Mouse (Mus musculus) forebrain, embryonic 15.5 days (tissue): Measurements from ENCODE around the gene Mad2l2. TPM values are rescaled to one million over a fixed set of nuclear protein-coding genes. Genes with fewer than 3 reads are reported as not detected.

ENCODE experiments used
- ATAC-seq: fragments of 200-750 bp; cut with Nextera tagmentation; replicated peaks from 2 replicates; pipeline ENCODE4 v1.8.0; 2017; ENCODE audit warnings: mild to moderate bottlenecking, moderate TSS enrichment, moderate library complexity
- H3K27ac ChIP-seq: fragments of 300-500 bp; sonication (generic); replicated peaks from 2 replicates; pipeline ENCODE4 v1.5.1; 2015; ENCODE audit warnings: mild to moderate bottlenecking, inconsistent platforms
- H3K27me3 ChIP-seq: fragments of 300-500 bp; sonication (generic); 2 replicates; pipeline ENCODE4 v1.6.1; 2015; ENCODE audit warnings: inconsistent platforms
- H3K36me3 ChIP-seq: fragments of 300-500 bp; sonication (generic); 2 replicates; pipeline ENCODE4 v1.6.1; 2015; ENCODE audit warnings: mild to moderate bottlenecking, inconsistent platforms
- H3K4me1 ChIP-seq: fragments of 300-500 bp; sonication (generic); 2 replicates; pipeline ENCODE4 v1.6.1; 2015; ENCODE audit warnings: inconsistent platforms
- H3K4me2 ChIP-seq: fragments of 300-500 bp; sonication (generic); replicated peaks from 2 replicates; pipeline ENCODE4 v1.6.1; 2015; ENCODE audit warnings: mild to moderate bottlenecking, inconsistent platforms
- H3K4me3 ChIP-seq: fragments of 300-500 bp; sonication (generic); 2 replicates; pipeline ENCODE4 v1.5.1; 2015; ENCODE audit warnings: mild to moderate bottlenecking, inconsistent platforms
- H3K9ac ChIP-seq: fragments of 300-500 bp; sonication (generic); replicated peaks from 2 replicates; pipeline ENCODE4 v1.6.1; 2015; ENCODE audit warnings: mild to moderate bottlenecking, inconsistent platforms
- H3K9me3 ChIP-seq: fragments of 300-500 bp; sonication (generic); 2 replicates; pipeline ENCODE4 v1.6.1; 2016; ENCODE audit warnings: inconsistent platforms
- WGBS: fragments of 180-500 bp; shearing (Covaris S2); methylation state at CpG from one replicate; pipeline ENCODE4 v1.1.7; 2015; ENCODE audit warnings: mixed read lengths; 5-methylcytosine and 5-hydroxymethylcytosine counted together
- polyA plus RNA-seq: library from polyadenylated mRNA; unstranded; fragments of >200 nt; fragmentation: Nextera tagmentation; extraction: Ambion mirVana; gene quantifications from 2 replicates; pipeline ENCODE4 v1.2.1, GENCODE M21; 2015

The Mad2l2 gene
- polyA plus RNA-seq, 1 experiment from 2014 or later: 123 TPM

GRCm38 (mm10) chr4:148131497-148132081 is 1.4 kb downstream of the Mad2l2 start:
- Histone ChIP-seq H3K27me3 (no peaks in the 10 kb centered on the region), H3K9me3 (no peaks in the 10 kb centered on the region), H3K4me3 (peak overlapping the region; percentile 88), H3K4me1 (peaks cover 46% of the 10 kb centered on the region), H3K4me2 (peak overlapping the region; percentile 82), H3K27ac (peak overlapping the region; percentile 98), H3K9ac (peak overlapping the region; percentile 100), H3K36me3 (no peaks in the 10 kb centered on the region)
- under 1% methylated on average over 21 of the region's 21 CpGs for WGBS
- peak; percentile 46 for ATAC-seq

- peaks cover 28% of the 10 kb centered on the region for H3K4me1 ChIP-seq
- H3K9me3 ChIP-seq: no peaks in the 10 kb centered on the region
- H3K27me3 ChIP-seq: peaks cover 4% of the 10 kb centered on the region; the same call in 1 of the 2 replicates
- H3K4me2 ChIP-seq: no peak overlapping the region
- H3K4me3 ChIP-seq: no peak overlapping the region
- H3K9ac ChIP-seq: no peak overlapping the region
- H3K36me3 ChIP-seq: no peaks in the 10 kb centered on the region
- WGBS: 89% methylated on average over 8 of the region's 8 CpGs
- no peak for ATAC-seq
- H3K27ac ChIP-seq: no peak overlapping the region
Observed at GRCm38 (mm10) chr4:148134988-148135387, 4.8 kb downstream of the Mad2l2 start.

GRCm38 (mm10) chr4:148137503-148137902 is 7.3 kb downstream of the Mad2l2 start:
- H3K4me1 ChIP-seq: peaks cover 22% of the 10 kb centered on the region
- H3K4me3 ChIP-seq: no peak overlapping the region
- no peak overlapping the region for H3K27ac ChIP-seq
- H3K4me2 ChIP-seq: no peak overlapping the region
- WGBS: 55% methylated on average over 8 of the region's 8 CpGs
- ATAC-seq: no peak
- no peaks in the 10 kb centered on the region for H3K36me3 ChIP-seq
- no peak overlapping the region for H3K9ac ChIP-seq
- no peaks in the 10 kb centered on the region for H3K9me3 ChIP-seq
- H3K27me3 ChIP-seq: peaks cover 4% of the 10 kb centered on the region; the same call in 1 of the 2 replicates

GRCm38 (mm10) chr4:148139767-148140097 is 9.5 kb downstream of the Mad2l2 start:
- H3K9me3 ChIP-seq: no peaks in the 10 kb centered on the region
- H3K27ac ChIP-seq: peak overlapping the region; percentile 93
- H3K27me3 ChIP-seq: peaks cover 4% of the 10 kb centered on the region; the same call in 1 of the 2 replicates
- ATAC-seq: peak; percentile 16
- H3K4me2 ChIP-seq: peak overlapping the region; percentile 93
- peak overlapping the region; percentile 70 for H3K9ac ChIP-seq
- under 1% methylated on average over 12 of the region's 12 CpGs for WGBS
- peaks cover 2% of the 10 kb centered on the region; the same call in 1 of the 2 replicates for H3K36me3 ChIP-seq
- H3K4me1 ChIP-seq: peaks cover 22% of the 10 kb centered on the region
- peak overlapping the region; percentile 57 for H3K4me3 ChIP-seq

GRCm38 (mm10) chr4:148140098-148141011 is 10.2 kb downstream of the Mad2l2 start:
- peak overlapping the region; percentile 93 for H3K27ac ChIP-seq
- peak overlapping the region; percentile 57 for H3K4me3 ChIP-seq
- WGBS: under 1% methylated on average over 64 of the region's 65 CpGs
- peak; percentile 95 for ATAC-seq
- peaks cover 4% of the 10 kb centered on the region; the same call in 1 of the 2 replicates for H3K27me3 ChIP-seq
- H3K9me3 ChIP-seq: no peaks in the 10 kb centered on the region
- peak overlapping the region; percentile 93 for H3K4me2 ChIP-seq
- peaks cover 22% of the 10 kb centered on the region for H3K4me1 ChIP-seq
- H3K36me3 ChIP-seq: peaks cover 9% of the 10 kb centered on the region; the same call in 1 of the 2 replicates
- H3K9ac ChIP-seq: peak overlapping the region; percentile 70

- no peak overlapping the region for H3K27ac ChIP-seq
- H3K4me2 ChIP-seq: no peak overlapping the region
- H3K4me1 ChIP-seq: peaks cover 19% of the 10 kb centered on the region
- 89% methylated on average over 5 of the region's 5 CpGs for WGBS
- H3K9me3 ChIP-seq: no peaks in the 10 kb centered on the region
- ATAC-seq: no peak
- H3K27me3 ChIP-seq: no peaks in the 10 kb centered on the region
- no peak overlapping the region for H3K4me3 ChIP-seq
- H3K9ac ChIP-seq: no peak overlapping the region
- peaks cover 31% of the 10 kb centered on the region for H3K36me3 ChIP-seq
Observed at GRCm38 (mm10) chr4:148143721-148144120, 13.5 kb downstream of the Mad2l2 start.

GRCm38 (mm10) chr4:148147714-148148113 is 17.5 kb downstream of the Mad2l2 start:
- Histone ChIP-seq H3K4me1 (peaks cover 8% of the 10 kb centered on the region), H3K27ac (no peak overlapping the region), H3K27me3 (no peaks in the 10 kb centered on the region), H3K9me3 (no peaks in the 10 kb centered on the region), H3K4me3 (no peak overlapping the region), H3K9ac (no peak overlapping the region), H3K36me3 (peaks cover 31% of the 10 kb centered on the region), H3K4me2 (no peak overlapping the region)
- 95% methylated on average over 2 of the region's 2 CpGs for WGBS
- no peak for ATAC-seq

- Histone ChIP-seq H3K4me1 (peaks cover 8% of the 10 kb centered on the region), H3K27ac (no peak overlapping the region), H3K36me3 (peaks cover 47% of the 10 kb centered on the region), H3K4me3 (no peak overlapping the region), H3K9me3 (no peaks in the 10 kb centered on the region), H3K4me2 (no peak overlapping the region), H3K27me3 (no peaks in the 10 kb centered on the region), H3K9ac (no peak overlapping the region)
- WGBS: 76% methylated on average over 12 of the region's 12 CpGs
- no peak for ATAC-seq
Observed at GRCm38 (mm10) chr4:148149540-148149939, 19.4 kb downstream of the Mad2l2 start.

- Histone ChIP-seq H3K4me2 (no peak overlapping the region), H3K36me3 (peaks cover 42% of the 10 kb centered on the region), H3K4me1 (peaks cover 8% of the 10 kb centered on the region), H3K9me3 (no peaks in the 10 kb centered on the region), H3K9ac (no peak overlapping the region), H3K27me3 (no peaks in the 10 kb centered on the region), H3K27ac (no peak overlapping the region), H3K4me3 (no peak overlapping the region)
- WGBS: 67% methylated on average over 7 of the region's 7 CpGs
- ATAC-seq: no peak
Observed at GRCm38 (mm10) chr4:148150242-148150641, 20.1 kb downstream of the Mad2l2 start.

GRCm38 (mm10) chr4:148150953-148151266 is 20.7 kb downstream of the Mad2l2 start:
- peak overlapping the region; percentile 98 for H3K4me2 ChIP-seq
- H3K4me3 ChIP-seq: peak overlapping the region; percentile 63
- no peaks in the 10 kb centered on the region for H3K27me3 ChIP-seq
- ATAC-seq: no peak
- no peaks in the 10 kb centered on the region for H3K9me3 ChIP-seq
- H3K4me1 ChIP-seq: peaks cover 8% of the 10 kb centered on the region
- 45% methylated on average over 3 of the region's 3 CpGs for WGBS
- peaks cover 43% of the 10 kb centered on the region for H3K36me3 ChIP-seq
- 0 out of 2 replicates have a peak overlapping the region, but pooled peaks have one; percentile 74 for H3K9ac ChIP-seq
- peak overlapping the region; percentile 92; the same call in 1 of the 2 replicates for H3K27ac ChIP-seq

GRCm38 (mm10) chr4:148151267-148152168 is 21.3 kb downstream of the Mad2l2 start, which contains the start of gene Fbxo6:
Gene Fbxo6 (minus strand): TSS chr4:148152140.
- H3K36me3 ChIP-seq: peaks cover 43% of the 10 kb centered on the region

More at GRCm38 (mm10) chr4:148151267-148152168, 21.3 kb downstream of the Mad2l2 start, which contains the start of gene Fbxo6:
- Histone ChIP-seq H3K9me3 (no peaks in the 10 kb centered on the region), H3K27me3 (no peaks in the 10 kb centered on the region), H3K4me1 (peaks cover 8% of the 10 kb centered on the region), H3K4me3 (peak within 1 kb of the TSS; percentile 63), H3K4me2 (peak within 1 kb of the TSS; percentile 98), H3K27ac (peak within 1 kb of the TSS; percentile 92), H3K9ac (peak within 1 kb of the TSS; percentile 74)
- WGBS: under 1% methylated on average over 67 of the region's 67 CpGs
- ATAC-seq: peak; percentile 90
